Mouse (Mus musculus) hindbrain, embryonic 12.5 days (tissue): Measurements from ENCODE around the gene Fam50b. TPM values are rescaled to one million over a fixed set of nuclear protein-coding genes. Genes with fewer than 3 reads are reported as not detected.

Experiments
- ATAC-seq: fragments of 200-750 bp; cut with Nextera tagmentation; 2 replicates; pipeline ENCODE4 v1.8.0; 2017; ENCODE audit warnings: moderate TSS enrichment; ENCODE audit not compliant: low FRiP score
- H3K27ac ChIP-seq: fragments of 300-500 bp; sonication (generic); 2 replicates; pipeline ENCODE4 v1.5.1; 2016; ENCODE audit warnings: mild to moderate bottlenecking
- H3K27me3 ChIP-seq: fragments of 300-500 bp; sonication (generic); 2 replicates; pipeline ENCODE4 v1.6.1; 2016; ENCODE audit warnings: mild to moderate bottlenecking
- H3K36me3 ChIP-seq: fragments of 300-500 bp; sonication (generic); 2 replicates; pipeline ENCODE4 v1.6.1; 2016; ENCODE audit warnings: mild to moderate bottlenecking
- H3K4me1 ChIP-seq: fragments of 300-500 bp; sonication (generic); 2 replicates; pipeline ENCODE4 v1.6.1; 2016
- H3K4me2 ChIP-seq: fragments of 300-500 bp; sonication (generic); replicated peaks from 2 replicates; pipeline ENCODE4 v1.6.1; 2016; ENCODE audit warnings: mild to moderate bottlenecking
- H3K4me3 ChIP-seq: fragments of 300-500 bp; sonication (generic); 2 replicates; pipeline ENCODE4 v1.5.1; 2016; ENCODE audit warnings: mild to moderate bottlenecking
- H3K9ac ChIP-seq: fragments of 300-500 bp; sonication (generic); 2 replicates; pipeline ENCODE4 v1.6.1; 2016; ENCODE audit warnings: mild to moderate bottlenecking, moderate library complexity
- H3K9me3 ChIP-seq: fragments of 300-500 bp; sonication (generic); replicated peaks from 2 replicates; pipeline ENCODE4 v1.6.1; 2016; ENCODE audit warnings: mild to moderate bottlenecking
- WGBS: fragments of 180-500 bp; shearing (Covaris S2); methylation state at CpG from one replicate; pipeline ENCODE4 v1.1.7; 2016; 5-methylcytosine and 5-hydroxymethylcytosine counted together
- polyA plus RNA-seq: library from polyadenylated mRNA; unstranded; fragments of >200 nt; fragmentation: Nextera tagmentation; extraction: Ambion mirVana; gene quantifications from 2 replicates; pipeline ENCODE4 v1.2.1, GENCODE M21; 2016

Fam50b gene
- polyA plus RNA-seq, result 0.17 TPM in 1 of 2 replicates, not detected in the other

DNA sequence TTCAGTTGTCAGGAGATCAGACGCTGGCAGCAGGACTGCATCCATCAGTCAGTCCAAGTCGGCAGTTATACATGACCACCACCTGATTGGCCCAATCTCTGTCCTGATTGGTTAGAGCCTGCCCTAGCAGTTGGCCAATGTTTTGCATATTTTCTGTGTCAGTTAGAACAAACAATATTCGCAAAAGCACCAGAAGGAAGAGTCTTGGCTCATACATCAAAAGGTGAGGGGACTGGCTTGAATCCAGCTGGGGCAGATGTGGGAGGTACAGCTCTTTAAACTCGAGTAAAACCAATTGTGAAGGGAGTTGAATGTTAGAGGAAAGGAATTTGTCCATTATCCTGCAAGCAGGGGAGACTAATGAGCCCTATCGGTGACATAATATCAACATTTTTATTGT, at the start of gene Fam50b:
Gene Fam50b (plus strand): TSS at position 165 of the 400 bp plus-strand sequence.
- ATAC-seq, result no peak
- no peaks in the 10 kb centered on the region for H3K4me1 ChIP-seq
- no peak within 1 kb of the TSS for H3K4me2 ChIP-seq
- no peak within 1 kb of the TSS for H3K4me3 ChIP-seq
- WGBS, result 44% methylated on average over 5 of the region's 5 CpGs
- no peak within 1 kb of the TSS for H3K27ac ChIP-seq
- no peaks in the 10 kb centered on the region for H3K9me3 ChIP-seq
- H3K27me3 ChIP-seq, result no peaks in the 10 kb centered on the region
- no peaks in the 10 kb centered on the region for H3K36me3 ChIP-seq
- no peak within 1 kb of the TSS for H3K9ac ChIP-seq

DNA sequence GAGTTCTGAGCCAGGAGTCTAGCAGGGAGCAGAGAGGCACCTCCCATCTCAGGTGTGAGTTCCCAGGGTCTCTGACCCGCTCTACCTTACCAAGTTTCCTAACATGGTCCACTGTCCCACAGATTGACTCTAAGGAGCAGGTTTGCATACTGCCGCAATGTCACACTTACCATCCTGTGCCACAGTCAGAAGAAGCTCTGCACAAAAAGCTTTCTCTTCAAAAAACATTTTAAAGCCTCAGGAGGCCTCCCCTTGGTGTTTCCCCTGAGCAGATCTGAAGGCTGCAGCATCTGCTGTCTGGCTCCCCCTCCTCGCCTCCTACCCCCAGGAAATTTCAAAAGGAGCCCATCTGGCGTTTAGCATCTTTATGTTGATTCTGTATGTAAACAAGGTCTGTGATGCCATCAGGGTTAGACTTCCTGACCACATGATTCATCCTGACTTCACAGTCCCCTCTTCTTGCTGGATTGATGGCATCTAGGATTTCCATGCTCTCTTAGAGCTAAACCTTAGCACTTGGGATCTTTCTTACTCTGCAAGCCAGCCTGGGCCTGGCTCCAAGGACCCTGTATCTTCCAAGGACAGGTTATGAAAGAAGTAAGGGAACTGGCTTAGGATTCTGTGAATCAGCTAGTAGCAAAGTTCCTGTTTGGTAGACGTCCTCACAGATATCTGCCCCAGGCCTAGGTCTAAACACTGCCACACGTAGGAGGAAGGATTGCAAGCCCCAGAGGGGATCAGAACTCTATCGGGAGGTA, 49.5 kb upstream of the Fam50b start:
- WGBS, result 67% methylated on average over 7 of the region's 7 CpGs

DNA sequence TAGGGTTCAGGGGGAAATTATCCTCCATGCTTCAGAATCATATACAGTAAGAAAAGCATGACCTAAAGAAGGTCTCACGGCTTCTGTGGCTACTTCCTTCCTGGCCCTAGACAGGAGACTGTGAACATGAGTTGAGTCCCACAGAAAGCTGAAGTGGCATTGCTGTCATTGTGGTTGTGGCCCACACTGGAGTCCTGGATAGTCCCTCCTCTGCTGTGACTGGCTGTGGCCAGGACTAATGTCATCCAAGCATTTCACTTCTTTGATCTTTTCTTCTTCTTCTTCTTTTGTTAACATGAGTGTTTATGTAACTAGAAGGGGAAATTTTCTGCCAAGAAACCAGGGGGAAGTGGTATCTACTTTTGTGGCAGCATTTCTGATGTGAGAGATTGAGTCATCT, 43.6 kb upstream of the Fam50b start:
- no peaks in the 10 kb centered on the region for H3K36me3 ChIP-seq
- no peaks in the 10 kb centered on the region for H3K4me1 ChIP-seq
- H3K9ac ChIP-seq, result no peak overlapping the region
- H3K4me3 ChIP-seq, result no peak overlapping the region
- H3K9me3 ChIP-seq, result no peaks in the 10 kb centered on the region
- no peak overlapping the region for H3K4me2 ChIP-seq
- 76% methylated on average over 1 of the region's 1 CpGs for WGBS
- H3K27ac ChIP-seq, result no peak overlapping the region
- H3K27me3 ChIP-seq, result no peaks in the 10 kb centered on the region
- no peak for ATAC-seq

More for the DNA sequence above, 49.5 kb upstream of the Fam50b start:
- no peak overlapping the region for H3K9ac ChIP-seq
- no peaks in the 10 kb centered on the region for H3K27me3 ChIP-seq
- H3K36me3 ChIP-seq, result no peaks in the 10 kb centered on the region
- H3K4me1 ChIP-seq, result peaks cover 12% of the 10 kb centered on the region
- H3K4me3 ChIP-seq, result no peak overlapping the region
- no peak overlapping the region for H3K27ac ChIP-seq
- no peak overlapping the region for H3K4me2 ChIP-seq
- H3K9me3 ChIP-seq, result no peaks in the 10 kb centered on the region
- ATAC-seq, result peak; percentile 35; the same call in 1 of the 2 replicates

DNA sequence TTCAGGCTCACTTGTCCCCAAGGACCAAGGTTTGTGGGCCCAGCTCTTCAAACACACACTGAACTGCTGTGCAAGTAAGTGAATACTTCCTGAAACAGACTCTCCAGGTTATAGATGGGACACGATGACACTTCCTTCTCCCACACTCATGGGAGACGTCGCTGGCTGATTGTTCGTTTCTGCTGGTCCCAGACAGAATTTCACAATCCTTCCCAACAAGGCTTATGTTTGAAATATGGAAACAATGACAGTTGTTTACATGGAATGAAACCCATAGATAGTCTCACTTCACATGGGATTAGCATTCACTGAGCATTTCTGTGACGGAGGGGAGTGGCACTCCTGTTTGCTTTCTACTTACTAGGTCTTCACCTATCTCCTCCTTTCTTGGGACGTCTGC, 41.5 kb upstream of the Fam50b start:
- Histone ChIP-seq H3K4me1 (no peaks in the 10 kb centered on the region), H3K27me3 (no peaks in the 10 kb centered on the region), H3K9ac (no peak overlapping the region), H3K9me3 (no peaks in the 10 kb centered on the region), H3K27ac (no peak overlapping the region), H3K4me2 (no peak overlapping the region), H3K36me3 (no peaks in the 10 kb centered on the region), H3K4me3 (no peak overlapping the region)
- 84% methylated on average over 6 of the region's 6 CpGs for WGBS
- no peak for ATAC-seq

DNA sequence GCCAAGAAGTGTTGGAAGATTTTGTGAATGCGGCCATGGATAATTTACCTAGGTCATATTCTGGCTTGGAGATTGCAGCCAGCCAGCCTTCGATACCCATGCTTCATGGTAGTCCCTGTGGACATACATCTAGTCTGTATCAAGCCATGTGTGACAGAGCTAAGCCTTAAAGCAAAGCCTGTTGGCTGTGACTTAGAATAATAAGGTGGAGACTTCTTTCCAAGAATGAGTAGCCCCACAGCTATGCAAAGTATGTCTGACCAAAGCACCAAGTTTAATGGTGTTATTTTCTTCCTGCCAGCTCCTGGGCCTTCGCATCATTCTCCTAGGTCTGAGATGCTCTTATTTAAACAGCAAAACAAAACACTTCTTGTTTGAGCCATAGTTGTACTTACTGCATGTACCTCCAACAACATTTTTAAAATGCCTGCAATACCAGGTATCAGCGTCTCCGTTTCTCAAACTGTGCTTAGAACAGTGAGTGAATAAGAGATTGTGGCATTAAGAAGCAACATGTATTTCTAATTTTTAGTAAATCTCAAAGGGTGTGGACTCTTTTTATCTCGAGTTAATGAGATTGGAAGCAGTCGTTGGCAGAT, 37.8 kb upstream of the Fam50b start:
- 85% methylated on average over 7 of the region's 7 CpGs for WGBS
- Histone ChIP-seq H3K36me3 (no peaks in the 10 kb centered on the region), H3K4me2 (no peak overlapping the region), H3K4me3 (no peak overlapping the region), H3K4me1 (no peaks in the 10 kb centered on the region), H3K27me3 (no peaks in the 10 kb centered on the region), H3K9me3 (no peaks in the 10 kb centered on the region), H3K27ac (no peak overlapping the region), H3K9ac (no peak overlapping the region)
- no peak for ATAC-seq

DNA sequence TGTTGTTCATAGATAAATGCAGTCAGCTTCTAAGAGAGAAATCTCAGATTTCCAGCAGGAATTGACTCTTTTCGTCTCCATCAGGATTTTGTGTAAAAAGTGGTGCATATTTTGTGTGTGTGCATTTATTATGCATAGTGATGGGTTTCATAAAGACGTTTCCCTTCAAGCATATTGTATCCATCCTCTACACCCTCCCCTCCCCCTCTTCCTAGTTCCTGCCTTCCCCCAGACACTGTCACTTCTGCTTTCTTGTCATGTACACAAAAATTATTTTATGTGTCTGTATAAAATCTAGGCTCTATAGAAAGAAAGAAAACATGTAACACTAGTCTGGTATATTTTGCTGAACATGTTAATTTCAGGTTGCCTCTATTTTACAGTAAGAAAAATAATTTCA, 34.6 kb upstream of the Fam50b start:
- Histone ChIP-seq H3K36me3 (no peaks in the 10 kb centered on the region), H3K9ac (no peak overlapping the region), H3K9me3 (no peaks in the 10 kb centered on the region), H3K27ac (no peak overlapping the region), H3K4me1 (0 out of 2 replicates have a peak, but pooled peaks cover 5% of the 10 kb centered on the region), H3K4me3 (no peak overlapping the region), H3K27me3 (no peaks in the 10 kb centered on the region), H3K4me2 (no peak overlapping the region)
- WGBS, result 59% methylated on average over 2 of the region's 2 CpGs
- ATAC-seq, result no peak

DNA sequence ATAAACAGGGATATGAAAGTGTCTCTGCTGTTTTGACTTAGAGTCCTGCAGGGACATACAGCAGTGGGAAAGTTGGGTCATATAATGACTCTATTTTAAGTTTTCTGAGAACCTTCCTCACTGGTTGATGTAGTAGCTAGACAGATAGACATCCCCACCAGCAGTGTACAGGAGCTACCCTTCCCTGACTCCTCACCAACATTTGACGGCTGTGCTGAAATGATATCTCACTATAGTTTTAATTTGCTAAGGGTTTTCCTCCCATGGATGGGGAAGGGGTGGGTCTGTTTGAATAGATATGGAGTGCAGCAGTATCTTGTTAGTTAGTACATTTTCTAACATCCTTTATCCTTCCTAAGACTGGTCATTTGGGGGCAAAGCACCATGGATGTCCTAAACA, 34.0 kb upstream of the Fam50b start:
- 0 out of 2 replicates have a peak, but pooled peaks cover 5% of the 10 kb centered on the region for H3K4me1 ChIP-seq
- 96% methylated on average over 1 of the region's 1 CpGs for WGBS
- no peak overlapping the region for H3K27ac ChIP-seq
- no peaks in the 10 kb centered on the region for H3K9me3 ChIP-seq
- no peak overlapping the region for H3K4me2 ChIP-seq
- no peaks in the 10 kb centered on the region for H3K36me3 ChIP-seq
- H3K27me3 ChIP-seq, result no peaks in the 10 kb centered on the region
- H3K4me3 ChIP-seq, result no peak overlapping the region
- no peak for ATAC-seq
- no peak overlapping the region for H3K9ac ChIP-seq

DNA sequence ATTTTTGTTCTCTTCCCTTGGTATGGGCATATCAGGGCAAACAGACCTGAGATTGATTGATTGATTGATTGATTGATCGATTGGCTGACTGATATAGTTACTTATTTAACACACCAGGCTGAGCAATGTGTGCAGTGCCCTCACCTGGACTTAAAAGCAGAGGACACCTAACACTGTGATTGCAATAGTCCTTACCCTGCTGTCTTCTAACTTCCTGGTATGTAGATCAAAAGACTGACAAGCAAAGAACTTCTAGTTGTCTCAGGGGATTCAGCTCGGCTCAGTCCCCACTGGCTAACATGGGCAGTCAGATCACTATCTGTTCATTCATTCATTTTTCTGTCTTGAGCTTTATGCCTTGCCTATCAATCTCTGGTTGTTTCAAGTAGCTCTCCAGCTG, 31.3 kb upstream of the Fam50b start:
- Histone ChIP-seq H3K36me3 (no peaks in the 10 kb centered on the region), H3K27me3 (no peaks in the 10 kb centered on the region), H3K4me3 (no peak overlapping the region), H3K27ac (no peak overlapping the region), H3K4me1 (0 out of 2 replicates have a peak, but pooled peaks cover 5% of the 10 kb centered on the region), H3K4me2 (no peak overlapping the region), H3K9ac (no peak overlapping the region), H3K9me3 (no peaks in the 10 kb centered on the region)
- WGBS, result 68% methylated on average over 2 of the region's 2 CpGs
- ATAC-seq, result no peak

DNA sequence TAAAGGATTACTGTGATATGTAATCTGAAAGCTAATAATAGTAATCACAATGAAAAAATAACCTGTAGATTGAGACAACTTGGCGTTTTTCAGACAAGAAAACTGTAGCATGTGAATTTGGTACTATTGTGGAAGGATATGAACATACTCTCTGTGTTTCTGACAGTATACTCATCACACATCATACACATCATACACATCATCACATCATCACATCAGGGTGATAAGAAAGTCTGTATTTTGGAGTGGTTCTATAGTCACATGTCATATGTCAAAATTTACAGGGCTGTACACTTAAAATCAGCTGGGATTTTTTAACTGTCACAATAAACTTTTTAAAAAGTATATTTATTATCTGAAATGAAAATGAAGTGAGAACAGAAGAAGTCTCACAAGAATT, 30.9 kb upstream of the Fam50b start:
- no peak overlapping the region for H3K9ac ChIP-seq
- WGBS, result 96% methylated on average over 1 of the region's 1 CpGs
- H3K9me3 ChIP-seq, result no peaks in the 10 kb centered on the region
- no peak overlapping the region for H3K4me3 ChIP-seq
- no peak for ATAC-seq
- no peaks in the 10 kb centered on the region for H3K27me3 ChIP-seq
- no peaks in the 10 kb centered on the region for H3K36me3 ChIP-seq
- H3K4me2 ChIP-seq, result no peak overlapping the region
- 0 out of 2 replicates have a peak, but pooled peaks cover 5% of the 10 kb centered on the region for H3K4me1 ChIP-seq
- H3K27ac ChIP-seq, result no peak overlapping the region

DNA sequence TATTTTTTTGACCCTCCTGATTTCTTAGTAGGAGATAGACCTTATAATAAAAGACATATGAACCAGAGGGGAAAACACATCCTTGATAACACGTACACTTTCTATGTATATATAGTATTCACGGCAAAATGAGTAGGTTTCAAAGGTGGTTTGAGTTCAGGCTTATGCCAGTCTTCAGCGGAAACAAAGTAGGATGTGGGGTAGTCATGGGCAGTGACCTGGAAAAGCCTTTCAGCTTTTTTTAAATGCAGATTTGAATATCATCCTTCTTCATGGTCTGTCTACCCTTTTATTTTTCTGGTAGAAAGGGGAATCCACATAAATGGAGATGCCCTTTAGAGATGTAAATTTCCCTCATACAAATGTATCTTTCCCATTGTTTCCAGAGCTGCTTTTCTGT, 29.8 kb upstream of the Fam50b start:
- Histone ChIP-seq H3K9me3 (no peaks in the 10 kb centered on the region), H3K4me1 (0 out of 2 replicates have a peak, but pooled peaks cover 5% of the 10 kb centered on the region), H3K4me3 (no peak overlapping the region), H3K27ac (no peak overlapping the region), H3K27me3 (no peaks in the 10 kb centered on the region), H3K9ac (no peak overlapping the region), H3K4me2 (no peak overlapping the region), H3K36me3 (no peaks in the 10 kb centered on the region)
- ATAC-seq, result no peak
- 35% methylated on average over 3 of the region's 3 CpGs for WGBS

DNA sequence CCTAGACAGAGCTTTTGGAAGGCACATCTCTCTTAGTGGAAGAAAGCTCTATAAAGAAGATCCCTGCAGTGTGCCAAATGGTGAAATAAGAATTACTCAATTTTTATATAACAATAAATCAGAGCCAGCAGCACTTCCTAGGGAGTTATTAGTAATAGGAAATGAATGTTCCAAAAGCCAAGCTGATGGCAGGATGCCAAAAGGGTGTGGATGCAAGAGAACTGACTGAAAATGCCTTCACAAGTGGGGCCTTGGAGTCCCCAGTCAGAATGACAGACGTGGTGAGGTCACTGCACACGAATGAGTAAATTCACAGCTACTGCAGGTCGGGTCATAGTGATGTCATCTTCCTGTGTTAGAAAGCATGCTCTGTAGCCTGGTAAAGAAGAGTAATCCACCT, 25.7 kb upstream of the Fam50b start:
- Histone ChIP-seq H3K27ac (no peak overlapping the region), H3K4me3 (no peak overlapping the region), H3K4me1 (0 out of 2 replicates have a peak, but pooled peaks cover 5% of the 10 kb centered on the region), H3K27me3 (no peaks in the 10 kb centered on the region), H3K9ac (no peak overlapping the region), H3K9me3 (no peaks in the 10 kb centered on the region), H3K4me2 (no peak overlapping the region), H3K36me3 (no peaks in the 10 kb centered on the region)
- no peak for ATAC-seq
- 47% methylated on average over 3 of the region's 3 CpGs for WGBS

DNA sequence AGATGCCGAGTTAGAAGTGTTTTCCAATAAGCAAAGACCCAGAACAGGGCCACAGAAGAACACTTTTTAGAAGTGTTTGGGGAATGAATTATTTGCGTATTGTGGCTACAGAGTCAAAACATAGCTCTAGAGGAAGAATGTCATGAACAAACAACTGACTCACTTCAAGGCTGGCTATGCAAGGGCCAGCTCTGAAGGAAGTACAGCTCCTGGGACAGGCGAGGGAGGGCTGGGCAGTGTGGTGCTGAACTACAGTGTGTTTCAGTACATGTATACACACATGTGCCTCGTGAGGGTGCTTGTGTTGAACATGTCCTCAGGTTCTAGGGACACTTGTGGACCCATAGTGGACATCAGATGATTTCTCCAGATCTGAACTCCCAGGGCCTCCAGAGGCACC, 25.1 kb upstream of the Fam50b start:
- Histone ChIP-seq H3K9ac (no peak overlapping the region), H3K27me3 (no peaks in the 10 kb centered on the region), H3K4me1 (0 out of 2 replicates have a peak, but pooled peaks cover 4% of the 10 kb centered on the region), H3K27ac (no peak overlapping the region), H3K4me2 (no peak overlapping the region), H3K36me3 (no peaks in the 10 kb centered on the region), H3K9me3 (no peaks in the 10 kb centered on the region), H3K4me3 (no peak overlapping the region)
- no peak for ATAC-seq
- WGBS, result 85% methylated on average over 4 of the region's 4 CpGs

DNA sequence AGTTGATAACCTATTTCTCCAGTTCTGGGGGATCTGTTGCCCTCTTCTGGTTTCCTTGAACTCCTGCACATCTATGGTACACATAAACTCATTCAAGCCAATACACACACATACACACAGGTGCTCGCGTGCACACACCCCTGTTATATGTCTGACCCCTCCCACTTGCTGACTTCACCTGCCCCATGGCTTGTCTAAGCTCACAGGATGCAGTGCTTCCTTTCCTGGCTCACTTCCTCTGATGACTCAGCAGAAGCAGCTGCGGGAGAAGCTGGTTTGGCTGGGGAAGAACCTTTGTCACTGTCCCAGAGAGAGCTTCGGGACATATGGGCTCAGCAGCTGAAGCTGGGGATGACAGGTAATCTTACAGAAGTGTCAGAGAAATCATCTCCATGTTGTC, 23.2 kb upstream of the Fam50b start:
- Histone ChIP-seq H3K4me3 (no peak overlapping the region), H3K9ac (no peak overlapping the region), H3K27ac (no peak overlapping the region), H3K27me3 (no peaks in the 10 kb centered on the region), H3K36me3 (no peaks in the 10 kb centered on the region), H3K4me2 (no peak overlapping the region), H3K9me3 (no peaks in the 10 kb centered on the region), H3K4me1 (peaks cover 11% of the 10 kb centered on the region)
- WGBS, result 91% methylated on average over 4 of the region's 4 CpGs
- ATAC-seq, result no peak
